Mouse (Mus musculus): Measurements from ENCODE around the gene Gpr160. TPM values are rescaled to one million over a fixed set of nuclear protein-coding genes. Genes with fewer than 3 reads are reported as not detected.
A peak's percentile ranks its signal among the peaks of the same experiment; 100 is the strongest.

Gene Gpr160
- 5.0 and 5.5 TPM in 2 replicates for polyA plus RNA-seq (2012; rRNA removed)

GRCm38 (mm10) chr3:30855604-30856458 is at the start of gene Gpr160:
TSS of gene Gpr160 (plus strand) at chr3:30855950.
- H3K4me1 ChIP-seq (ENCODE audit: control insufficient read depth, insufficient read depth, low read length) = no peaks in the 10 kb centered on the region
- WGBS = under 1% methylated on average over 75 of the region's 75 CpGs
- peak within 1 kb of the TSS; percentile 72 for H3K4me3 ChIP-seq (replicated peaks; ENCODE audit: extremely low read depth, low read depth, low read length)
- TF ChIP-seq CTCF (IDR thresholded peaks at IDR 0.05; ENCODE audit: insufficient read depth, low read length) = peak; percentile 59
- TF ChIP-seq POLR2A (IDR thresholded peaks at IDR 0.05; ENCODE audit: borderline replicate concordance, extremely low read depth, low read depth, low read length) = peak; percentile 48; the same call in 1 of the 2 replicates
- DNase-seq = peak; percentile 81

GRCm38 (mm10) chr3:30812881-30813280 is 42.9 kb upstream of the Gpr160 start:
- WGBS = 20% methylated on average over 3 of the region's 3 CpGs
- Histone ChIP-seq H3K4me1 (ENCODE audit: control insufficient read depth, insufficient read depth, low read length) (peaks cover 5% of the 10 kb centered on the region), H3K4me3 (replicated peaks; ENCODE audit: extremely low read depth, low read depth, low read length) (no peak overlapping the region)
- TF ChIP-seq CTCF (IDR thresholded peaks at IDR 0.05; ENCODE audit: insufficient read depth, low read length) (no peak), POLR2A (IDR thresholded peaks at IDR 0.05; ENCODE audit: borderline replicate concordance, extremely low read depth, low read depth, low read length) (no peak)
- peak; percentile 13 for DNase-seq

GRCm38 (mm10) chr3:30818630-30819125 is 37.1 kb upstream of the Gpr160 start:
- H3K4me3 ChIP-seq (replicated peaks; ENCODE audit: extremely low read depth, low read depth, low read length) = no peak overlapping the region
- DNase-seq = no peak
- TF ChIP-seq POLR2A (IDR thresholded peaks at IDR 0.05; ENCODE audit: borderline replicate concordance, extremely low read depth, low read depth, low read length) (no peak), CTCF (IDR thresholded peaks at IDR 0.05; ENCODE audit: insufficient read depth, low read length) (no peak)
- no peaks in the 10 kb centered on the region for H3K4me1 ChIP-seq (ENCODE audit: control insufficient read depth, insufficient read depth, low read length)
- WGBS = 94% methylated on average over 16 of the region's 16 CpGs

GRCm38 (mm10) chr3:30822163-30822562 is 33.6 kb upstream of the Gpr160 start:
- H3K4me1 ChIP-seq (ENCODE audit: control insufficient read depth, insufficient read depth, low read length) = no peaks in the 10 kb centered on the region
- DNase-seq = no peak
- no peak overlapping the region for H3K4me3 ChIP-seq (replicated peaks; ENCODE audit: extremely low read depth, low read depth, low read length)
- 90% methylated on average over 8 of the region's 8 CpGs for WGBS
- TF ChIP-seq CTCF (IDR thresholded peaks at IDR 0.05; ENCODE audit: insufficient read depth, low read length) (no peak), POLR2A (IDR thresholded peaks at IDR 0.05; ENCODE audit: borderline replicate concordance, extremely low read depth, low read depth, low read length) (no peak)

- WGBS = 88% methylated on average over 5 of the region's 5 CpGs
- DNase-seq = no peak
- Histone ChIP-seq H3K4me3 (replicated peaks; ENCODE audit: extremely low read depth, low read depth, low read length) (no peak overlapping the region), H3K4me1 (ENCODE audit: control insufficient read depth, insufficient read depth, low read length) (no peaks in the 10 kb centered on the region)
- TF ChIP-seq POLR2A (IDR thresholded peaks at IDR 0.05; ENCODE audit: borderline replicate concordance, extremely low read depth, low read depth, low read length) (no peak), CTCF (IDR thresholded peaks at IDR 0.05; ENCODE audit: insufficient read depth, low read length) (no peak)
Measured at GRCm38 (mm10) chr3:30826069-30826468, 29.7 kb upstream of the Gpr160 start.

GRCm38 (mm10) chr3:30831848-30832606 is 23.7 kb upstream of the Gpr160 start:
- 72% methylated on average over 15 of the region's 15 CpGs for WGBS
- no peak for TF ChIP-seq POLR2A (IDR thresholded peaks at IDR 0.05; ENCODE audit: borderline replicate concordance, extremely low read depth, low read depth, low read length)
- H3K4me1 ChIP-seq (ENCODE audit: control insufficient read depth, insufficient read depth, low read length) = 0 out of 2 replicates have a peak, but pooled peaks cover 3% of the 10 kb centered on the region

GRCm38 (mm10) chr3:30833254-30833653 is 22.5 kb upstream of the Gpr160 start:
- WGBS = 82% methylated on average over 3 of the region's 3 CpGs
- DNase-seq = no peak
- H3K4me1 ChIP-seq (ENCODE audit: control insufficient read depth, insufficient read depth, low read length) = 0 out of 2 replicates have a peak, but pooled peaks cover 3% of the 10 kb centered on the region
- H3K4me3 ChIP-seq (replicated peaks; ENCODE audit: extremely low read depth, low read depth, low read length) = no peak overlapping the region
- TF ChIP-seq CTCF (IDR thresholded peaks at IDR 0.05; ENCODE audit: insufficient read depth, low read length) (no peak), POLR2A (IDR thresholded peaks at IDR 0.05; ENCODE audit: borderline replicate concordance, extremely low read depth, low read depth, low read length) (no peak)

More at GRCm38 (mm10) chr3:30831848-30832606, 23.7 kb upstream of the Gpr160 start:
- DNase-seq = no peak
- H3K4me3 ChIP-seq (replicated peaks; ENCODE audit: extremely low read depth, low read depth, low read length) = no peak overlapping the region

- Histone ChIP-seq H3K4me3 (replicated peaks; ENCODE audit: extremely low read depth, low read depth, low read length) (no peak overlapping the region), H3K4me1 (ENCODE audit: control insufficient read depth, insufficient read depth, low read length) (no peaks in the 10 kb centered on the region)
- 78% methylated on average over 2 of the region's 2 CpGs for WGBS
- no peak for TF ChIP-seq POLR2A (IDR thresholded peaks at IDR 0.05; ENCODE audit: borderline replicate concordance, extremely low read depth, low read depth, low read length)
- TF ChIP-seq CTCF (IDR thresholded peaks at IDR 0.05; ENCODE audit: insufficient read depth, low read length) = no peak
- DNase-seq = no peak
Measured at GRCm38 (mm10) chr3:30845755-30846154, 10.0 kb upstream of the Gpr160 start.

- 69% methylated on average over 1 of the region's 1 CpGs for WGBS
- TF ChIP-seq POLR2A (IDR thresholded peaks at IDR 0.05; ENCODE audit: borderline replicate concordance, extremely low read depth, low read depth, low read length) (no peak), CTCF (IDR thresholded peaks at IDR 0.05; ENCODE audit: insufficient read depth, low read length) (no peak)
Measured at GRCm38 (mm10) chr3:30847413-30847812, 8.3 kb upstream of the Gpr160 start.

More at GRCm38 (mm10) chr3:30847413-30847812, 8.3 kb upstream of the Gpr160 start:
- Histone ChIP-seq H3K4me1 (ENCODE audit: control insufficient read depth, insufficient read depth, low read length) (no peaks in the 10 kb centered on the region), H3K4me3 (replicated peaks; ENCODE audit: extremely low read depth, low read depth, low read length) (no peak overlapping the region)
- no peak for DNase-seq

All from lung, adult 2 months (tissue).